Mouse (Mus musculus) bone marrow macrophage, adult 2 months (primary cell): ENCODE results near the gene 4930404H24Rik.

ENCODE experiments used
- CTCF ChIP-seq: IDR thresholded peaks from 2 replicates; pipeline ENCODE4 v1.5.1; 2012; ENCODE audit warnings: low read depth, mild to moderate bottlenecking, low read length, moderate library complexity
- POLR2A ChIP-seq: IDR thresholded peaks from 2 replicates; pipeline ENCODE4 v1.6.1; 2012; ENCODE audit warnings: mild to moderate bottlenecking, low read depth, low read length, borderline replicate concordance

DNA sequence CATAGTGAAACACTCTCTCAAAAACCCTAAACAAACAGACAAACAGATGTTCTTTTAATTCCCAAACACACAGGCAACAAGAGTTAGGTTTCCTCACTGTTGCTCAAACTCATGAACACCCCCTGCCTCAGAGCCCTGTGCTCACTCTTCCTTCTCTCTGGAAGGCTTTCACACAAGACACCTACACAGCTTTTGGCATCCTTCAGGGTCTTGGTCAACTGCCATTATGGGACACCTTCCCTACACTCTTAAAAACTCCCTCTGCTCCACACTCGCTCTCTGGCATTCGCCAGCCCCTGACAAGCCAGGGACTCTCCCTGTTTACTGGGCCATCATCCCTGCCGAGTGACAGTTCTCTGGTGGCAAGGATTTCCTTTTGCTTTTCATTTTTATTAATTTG is 21.4 kb downstream of the 4930404H24Rik start:
- TF ChIP-seq CTCF (no peak), POLR2A (no peak)
